Mouse (Mus musculus) kidney, adult 2 months (tissue): ENCODE measurements around the gene Trpc2.

Experiments used
- CTCF ChIP-seq: fragments of 200-500 bp; conservative IDR thresholded peaks from 2 replicates; pipeline ENCODE4 v1.5.1; 2011; ENCODE audit warnings: low read depth, mild to moderate bottlenecking, control low read depth, low read length, moderate library complexity, mixed read lengths; ENCODE audit not compliant: insufficient read depth, insufficient read length
- POLR2A ChIP-seq: fragments of 200-500 bp; IDR thresholded peaks from one replicate; pipeline ENCODE4 v1.6.1; 2011; ENCODE audit warnings: low read depth, low read length, control low read depth

DNA sequence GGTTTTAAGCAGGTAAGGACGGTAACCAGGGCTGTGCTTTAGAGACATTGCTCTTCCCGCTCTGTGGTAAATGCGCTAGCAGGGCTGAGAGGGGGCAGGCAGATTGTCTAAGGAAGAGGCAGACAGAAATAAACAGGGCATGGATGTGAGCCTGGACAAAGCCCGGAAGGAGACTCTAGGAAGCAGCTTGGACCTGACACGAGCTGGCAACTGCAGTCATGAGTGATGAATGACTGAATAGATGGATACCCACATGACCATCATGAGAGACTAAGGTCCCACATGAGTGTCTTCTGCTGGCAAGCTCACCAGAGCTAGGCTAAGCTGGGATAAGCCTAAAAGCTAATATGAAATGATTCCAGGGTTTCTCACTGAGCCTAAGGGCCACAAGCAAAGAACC, 21.2 kb downstream of the Trpc2 start:
- TF ChIP-seq POLR2A (no peak), CTCF (no peak)
